Mouse (Mus musculus): ENCODE data around the gene Irs1. TPM values are rescaled to one million over a fixed set of nuclear protein-coding genes. Genes with fewer than 3 reads are reported as not detected.

Gene Irs1
- polyA plus RNA-seq, 1 experiment, result 8.5 TPM

DNA sequence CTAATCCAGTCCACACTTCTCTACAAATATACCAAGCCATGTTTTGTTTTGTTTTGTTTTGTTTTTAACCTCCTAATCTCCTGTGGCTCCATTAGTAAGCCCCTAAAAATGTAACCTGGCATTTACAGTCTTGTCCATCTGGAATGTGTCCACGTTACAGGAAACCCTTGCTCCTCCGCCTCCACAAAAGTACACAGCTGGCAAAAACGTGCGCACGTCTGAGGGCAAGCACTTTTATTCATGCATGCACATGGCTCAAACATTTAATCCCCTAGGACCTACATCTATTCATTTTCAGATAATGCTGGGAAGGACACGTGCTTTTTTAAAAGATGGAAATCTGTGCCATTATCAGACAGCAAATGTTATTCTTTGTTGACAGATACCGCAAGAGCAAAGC is 32.9 kb downstream of the Irs1 start:
- no peak for DNase-seq (ENCODE audit: extremely low spot score in 1 of 2, low spot score in 1 of 2)

DNA sequence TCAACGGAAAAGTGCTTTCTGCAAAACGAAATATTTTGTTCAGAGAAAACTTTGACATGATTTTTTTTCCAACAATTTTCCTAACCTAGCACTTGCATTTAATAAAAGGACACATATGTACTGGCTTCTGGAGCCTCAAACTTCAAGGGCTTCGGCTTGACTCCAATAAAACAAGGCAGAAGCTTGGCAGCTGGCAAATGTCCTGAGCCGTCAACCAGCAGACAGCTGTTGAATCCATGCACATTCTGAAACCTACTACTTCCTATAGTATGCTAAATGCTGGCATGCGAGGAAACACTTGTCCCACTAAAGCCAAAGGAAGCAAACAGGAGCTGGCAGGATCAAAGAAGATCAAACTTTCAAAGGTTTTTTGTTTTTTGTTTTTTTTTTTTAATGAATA is 33.8 kb downstream of the Irs1 start:
- DNase-seq (ENCODE audit: extremely low spot score in 1 of 2, low spot score in 1 of 2), result no peak

GRCm38 (mm10) chr1:82253789-82254445 is 37.3 kb downstream of the Irs1 start:
- no peak for DNase-seq (ENCODE audit: extremely low spot score in 1 of 2, low spot score in 1 of 2)

- DNase-seq (ENCODE audit: extremely low spot score in 1 of 2, low spot score in 1 of 2), result no peak
Measured at GRCm38 (mm10) chr1:82247221-82247951, 43.8 kb downstream of the Irs1 start.

GRCm38 (mm10) chr1:82245002-82245401 is 46.2 kb downstream of the Irs1 start:
- DNase-seq (ENCODE audit: extremely low spot score in 1 of 2, low spot score in 1 of 2), result no peak

DNA sequence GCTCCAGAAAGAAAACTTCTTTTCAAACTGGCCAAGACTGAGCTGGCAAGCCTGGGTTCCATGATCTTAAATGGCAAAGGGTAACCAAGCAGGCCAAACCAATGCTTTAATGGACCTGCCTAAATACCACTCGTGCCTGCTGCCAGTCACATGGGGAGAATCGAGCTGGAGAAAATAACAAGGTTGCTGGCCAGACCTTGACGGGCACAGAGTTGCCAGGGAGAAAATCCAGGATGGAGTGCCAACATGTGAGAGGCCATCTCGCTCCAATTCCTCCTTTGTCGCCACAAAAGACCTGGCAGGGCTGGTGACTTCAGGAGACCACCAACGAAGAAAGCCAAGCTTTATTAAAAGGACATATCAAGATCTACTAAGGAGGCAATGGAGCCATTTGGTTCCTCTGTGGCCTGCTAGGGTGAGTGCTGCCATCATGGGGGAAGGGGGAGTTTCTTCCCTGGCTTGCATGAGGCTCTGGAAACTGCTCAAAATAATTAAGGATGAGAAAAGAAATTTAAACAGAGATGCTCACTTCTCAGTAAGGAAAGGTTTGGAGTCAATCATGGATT is 47.9 kb downstream of the Irs1 start:
- DNase-seq (ENCODE audit: extremely low spot score in 1 of 2, low spot score in 1 of 2), result no peak

- no peak for DNase-seq (ENCODE audit: extremely low spot score in 1 of 2, low spot score in 1 of 2)
Measured at GRCm38 (mm10) chr1:82239409-82240201, 51.6 kb downstream of the Irs1 start.

- no peak for DNase-seq (ENCODE audit: extremely low spot score in 1 of 2, low spot score in 1 of 2)
Measured at GRCm38 (mm10) chr1:82238245-82238644, 53.0 kb downstream of the Irs1 start.

GRCm38 (mm10) chr1:82235455-82236104 is 55.6 kb downstream of the Irs1 start:
- DNase-seq (ENCODE audit: extremely low spot score in 1 of 2, low spot score in 1 of 2), result no peak

DNA sequence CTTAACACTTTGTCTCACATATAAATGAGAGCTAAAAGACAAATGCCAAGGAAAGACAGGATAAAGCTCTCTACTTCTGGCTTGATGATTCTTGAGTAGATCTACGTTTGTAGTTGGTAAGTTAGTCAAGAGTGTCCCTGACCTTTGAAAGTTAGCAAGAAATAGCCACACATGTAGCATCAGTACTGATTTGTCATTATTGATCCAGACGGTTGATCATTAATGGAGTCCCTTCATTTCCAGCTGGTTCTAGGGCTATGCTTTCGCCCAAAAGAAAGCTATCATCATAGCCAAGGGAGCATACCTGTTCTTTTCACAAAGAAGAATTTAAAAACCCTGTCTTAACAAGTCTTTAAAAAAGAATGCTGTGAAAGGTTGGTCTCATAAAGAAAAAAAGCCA is 56.6 kb downstream of the Irs1 start:
- DNase-seq (ENCODE audit: extremely low spot score in 1 of 2, low spot score in 1 of 2), result no peak

DNA sequence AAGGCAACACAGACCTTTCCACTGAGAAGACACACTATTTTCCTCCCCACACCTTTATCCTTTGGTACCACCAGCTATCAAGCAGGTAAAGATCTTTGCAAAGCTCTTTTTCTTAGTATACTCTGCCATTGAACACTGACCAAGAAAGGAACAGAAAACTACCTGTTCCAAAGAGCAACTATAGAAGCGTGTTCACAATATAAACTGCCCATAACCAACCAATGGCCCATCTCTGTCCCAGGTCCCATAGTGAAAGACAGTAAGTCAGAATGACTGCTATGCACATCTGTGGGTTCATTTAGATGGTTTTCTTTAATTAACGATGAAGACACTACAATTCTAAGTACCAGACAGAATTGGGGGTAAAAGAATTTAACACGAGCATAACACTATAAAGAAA is 58.4 kb downstream of the Irs1 start, which contains the start of gene Gm9747:
Gene Gm9747 (plus strand): TSS at position 301 of the 400 bp plus-strand sequence.
- DNase-seq (ENCODE audit: extremely low spot score in 1 of 2, low spot score in 1 of 2), result no peak

DNA sequence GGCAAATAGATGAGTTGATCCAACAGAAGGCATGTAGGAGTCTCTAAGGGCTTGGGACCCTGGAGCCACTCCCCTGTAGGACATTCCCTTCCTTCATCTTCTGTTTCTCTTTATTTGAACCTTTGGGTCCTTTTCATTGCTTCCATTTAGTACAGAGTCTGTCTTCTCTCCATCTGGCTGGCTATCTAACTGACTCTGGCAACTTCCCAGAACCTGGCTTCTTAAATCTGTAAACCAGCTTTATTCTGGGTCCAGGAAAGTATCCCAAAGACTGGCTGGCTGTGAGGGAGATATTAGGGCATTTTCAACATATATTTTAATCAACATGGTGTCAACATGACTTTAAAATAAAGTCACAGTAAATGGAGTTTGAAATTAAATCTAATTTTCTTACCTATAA is 62.4 kb downstream of the Irs1 start:
- DNase-seq (ENCODE audit: extremely low spot score in 1 of 2, low spot score in 1 of 2), result no peak

DNA sequence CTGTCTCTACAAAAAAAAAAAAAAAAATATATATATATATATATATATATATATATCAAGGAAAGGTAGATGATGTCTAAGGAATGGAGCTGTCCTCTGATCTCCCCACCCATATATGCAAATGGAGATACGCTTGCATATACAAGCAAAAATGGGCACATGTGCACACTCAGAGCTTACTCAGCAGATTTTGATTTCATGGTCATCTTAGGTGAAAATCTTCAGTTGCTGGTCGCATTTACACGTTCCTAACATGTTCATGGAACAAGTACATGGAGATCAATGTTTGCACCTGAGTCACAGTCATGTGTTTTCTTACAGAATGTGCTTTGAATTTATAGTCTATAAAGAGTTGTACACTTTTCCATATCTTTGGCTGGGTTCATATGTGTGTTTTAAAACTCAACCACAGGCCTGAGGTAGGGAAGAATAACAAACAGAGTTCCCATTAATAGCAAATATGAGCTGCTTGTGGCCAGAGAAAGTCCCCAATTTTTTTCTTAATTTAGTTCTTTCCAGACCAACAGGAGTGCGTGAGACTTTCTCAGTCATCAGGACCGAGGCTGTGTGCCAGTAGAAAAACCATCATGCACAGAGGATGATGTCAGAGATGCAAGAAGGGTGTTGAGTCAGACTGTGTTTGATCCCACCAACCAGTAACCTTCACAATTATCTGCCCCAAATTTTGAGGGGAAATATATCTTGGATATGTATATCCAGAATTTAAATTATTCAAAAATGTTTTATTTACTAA is 68.0 kb downstream of the Irs1 start:
- no peak for DNase-seq (ENCODE audit: extremely low spot score in 1 of 2, low spot score in 1 of 2)

DNA sequence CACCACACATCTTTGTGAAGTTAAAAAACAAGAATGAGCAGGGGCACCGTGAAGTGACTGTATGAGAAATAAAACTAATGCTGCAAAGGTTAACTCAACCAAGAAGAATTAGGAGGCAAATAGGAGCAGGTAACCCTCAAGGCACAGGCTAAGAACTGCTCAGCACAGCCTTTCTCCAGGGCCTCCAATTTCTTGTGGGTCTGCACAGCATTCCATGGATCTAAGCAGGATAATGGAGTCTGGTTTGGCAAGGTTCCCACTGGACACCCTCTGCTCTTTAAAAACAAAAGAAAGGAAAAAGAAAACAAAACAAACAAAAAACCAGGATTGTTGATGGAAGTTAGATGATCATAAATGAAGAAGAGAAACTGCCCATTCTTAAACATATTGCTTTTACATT is 69.8 kb downstream of the Irs1 start:
- no peak for DNase-seq (ENCODE audit: extremely low spot score in 1 of 2, low spot score in 1 of 2)

DNA sequence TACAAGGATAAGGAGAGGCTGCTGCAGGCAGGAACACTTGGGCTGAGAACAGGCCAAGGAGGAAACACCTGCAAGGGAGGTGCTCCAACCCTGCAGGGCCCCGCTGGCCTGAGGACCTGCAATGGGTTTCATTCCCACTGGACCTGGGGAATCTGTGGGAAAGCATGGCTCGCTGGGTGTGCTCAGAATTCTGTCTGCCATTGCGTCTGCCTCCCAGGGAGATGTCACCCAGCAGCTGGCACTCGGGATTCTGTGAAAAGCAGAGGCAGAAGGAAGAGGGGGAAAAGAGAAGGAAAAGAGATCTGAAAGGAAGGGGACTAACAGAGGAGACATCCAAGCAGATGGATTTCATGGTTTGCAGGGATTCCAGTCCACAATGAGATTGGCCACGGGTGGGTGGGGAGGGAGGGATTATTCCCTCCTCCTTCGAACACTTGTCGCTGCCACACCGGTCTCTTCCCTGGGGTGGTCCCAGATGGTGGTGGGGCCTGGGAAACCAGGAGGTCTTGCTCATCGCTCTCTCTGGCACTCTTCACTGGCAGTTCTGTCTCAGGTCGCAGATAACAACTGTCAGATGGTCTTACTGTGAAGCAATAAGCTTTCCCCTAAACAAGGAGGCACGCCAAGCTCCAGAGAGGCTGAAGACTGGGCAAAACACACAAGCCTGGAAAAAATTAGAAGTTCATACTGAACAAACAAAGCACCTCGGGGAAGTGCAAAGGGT is 70.4 kb downstream of the Irs1 start:
- DNase-seq (ENCODE audit: extremely low spot score in 1 of 2, low spot score in 1 of 2), result peak in 1 of 2 experiments; percentile 10

DNA sequence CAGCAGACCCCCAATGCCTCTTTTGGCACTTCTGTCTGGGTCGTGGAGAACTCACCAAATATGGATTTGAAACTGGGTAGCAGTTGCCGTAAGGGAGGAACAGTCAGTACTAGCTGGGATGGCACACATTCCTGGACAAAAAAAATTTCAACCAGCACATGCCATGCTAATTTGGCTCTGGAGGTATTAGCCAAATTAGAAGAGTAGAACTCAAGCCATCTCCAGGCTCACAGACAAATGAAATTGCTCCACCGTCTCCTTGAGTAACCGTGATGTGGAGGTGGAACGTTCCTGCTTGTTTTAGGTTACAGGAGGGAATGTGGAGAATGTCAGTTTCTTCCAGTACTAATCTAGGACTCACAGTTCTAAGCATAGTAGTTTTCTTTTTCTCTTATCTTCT is 83.7 kb downstream of the Irs1 start:
- no peak for DNase-seq (ENCODE audit: extremely low spot score in 1 of 2, low spot score in 1 of 2)

GRCm38 (mm10) chr1:82200636-82201035 is 90.6 kb downstream of the Irs1 start:
- no peak for DNase-seq (ENCODE audit: extremely low spot score in 1 of 2, low spot score in 1 of 2)

DNA sequence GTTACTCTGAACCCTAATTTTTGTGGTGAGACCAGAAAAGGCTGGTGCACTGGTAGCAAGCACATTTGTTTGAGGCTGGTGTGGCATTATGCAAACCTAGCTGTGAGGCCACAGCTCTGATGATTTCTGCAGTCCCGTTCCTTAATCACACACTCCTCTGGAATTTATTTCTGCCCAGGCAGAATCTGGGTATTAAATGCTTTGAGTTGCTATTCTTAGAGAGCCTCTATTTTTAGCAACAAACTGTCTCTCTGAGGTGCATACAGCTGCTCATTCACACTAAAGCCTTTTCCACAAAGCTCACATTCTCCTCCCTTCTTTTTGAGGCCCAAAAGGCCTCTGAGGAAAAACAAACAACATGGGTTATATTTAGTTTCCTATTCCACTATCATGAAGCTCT is 91.3 kb downstream of the Irs1 start:
- peak in 1 of 2 experiments; percentile 22 for DNase-seq (ENCODE audit: extremely low spot score in 1 of 2, low spot score in 1 of 2)

- no peak for DNase-seq (ENCODE audit: extremely low spot score in 1 of 2, low spot score in 1 of 2)
Measured at GRCm38 (mm10) chr1:82191579-82191978, 99.6 kb downstream of the Irs1 start.
